Mouse (Mus musculus): ENCODE measurements around the gene Aatk.
A peak's percentile ranks its signal among the peaks of the same experiment; 100 is the strongest.

Aatk gene

GRCm38 (mm10) chr11:120051124-120051811 is 4.3 kb upstream of the Aatk start:
- DNase-seq: no peak

GRCm38 (mm10) chr11:120049067-120049466 is 2.1 kb upstream of the Aatk start:
- no peak for DNase-seq

- DNase-seq: peak; percentile 72
Observed at GRCm38 (mm10) chr11:120048252-120048556, 1.2 kb upstream of the Aatk start.

DNA sequence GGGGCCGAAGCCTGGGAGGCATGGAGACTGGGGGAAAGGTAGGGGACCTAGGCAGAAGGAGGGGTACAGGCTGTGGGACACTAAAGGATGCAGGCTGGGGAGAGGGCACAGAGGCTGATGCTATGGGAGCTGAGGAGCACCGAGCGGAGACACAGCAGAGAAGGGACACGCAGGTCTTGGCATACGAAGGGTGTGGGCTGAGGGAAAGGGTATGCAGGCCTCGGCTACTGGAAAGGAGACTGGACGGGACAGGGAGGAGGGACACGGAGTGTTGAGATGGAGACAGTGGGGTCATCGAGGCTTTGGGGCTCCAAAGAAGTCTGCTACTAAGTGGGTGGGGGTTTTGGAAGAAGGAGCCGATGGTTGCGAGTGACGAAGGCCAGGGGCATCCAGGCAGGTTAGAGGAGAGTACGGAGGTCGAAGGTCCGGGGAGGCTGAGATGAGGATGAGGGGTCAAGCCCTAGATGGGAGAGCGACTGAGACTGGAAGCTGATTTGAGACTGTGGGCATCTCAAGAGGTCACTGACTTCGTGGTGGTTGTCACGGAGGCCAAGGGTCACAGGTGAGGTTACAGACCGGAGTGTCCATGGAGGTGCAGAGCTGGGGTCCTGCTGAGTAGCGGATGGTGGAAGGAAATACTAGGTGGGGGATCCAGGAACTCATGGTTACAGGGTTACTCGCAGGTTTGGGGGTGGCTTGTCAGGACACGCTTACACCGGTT is 724 bp upstream of the Aatk start:
- no peak for DNase-seq

DNA sequence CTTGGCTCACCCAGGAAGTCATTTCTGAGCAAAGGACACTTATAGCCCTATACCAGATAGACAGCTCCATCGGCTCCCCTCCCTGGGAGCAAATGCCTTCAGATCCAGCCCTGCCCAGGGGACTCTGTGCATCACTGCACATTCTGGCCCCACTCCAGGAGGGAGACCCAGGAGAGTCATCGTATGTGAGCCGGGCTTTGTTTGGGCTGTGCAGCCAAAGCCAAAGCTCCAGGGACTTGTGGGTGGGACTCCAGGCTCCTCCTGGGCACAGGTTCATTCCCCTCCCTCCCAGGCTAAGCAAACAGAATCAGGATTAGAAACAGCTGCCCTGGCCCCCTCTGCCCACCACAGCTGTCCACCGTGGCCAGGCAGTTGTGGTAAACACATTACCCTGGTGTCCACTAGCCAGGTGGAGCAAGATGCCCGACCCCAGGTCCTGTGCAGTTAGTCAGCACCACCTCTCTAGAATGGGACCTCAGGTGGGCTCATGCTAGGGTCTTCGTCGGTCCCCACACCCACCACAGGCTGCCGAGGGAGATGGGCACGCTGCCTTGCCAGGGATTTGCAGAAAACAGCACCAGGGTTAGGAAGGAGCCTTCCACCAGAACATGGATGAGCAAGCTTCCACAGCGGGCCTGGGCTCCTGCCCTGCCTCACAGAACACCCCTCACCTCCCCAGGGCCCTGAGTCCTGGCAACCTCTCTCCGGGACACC is 971 bp downstream of the Aatk start:
- peak; percentile 60 for DNase-seq

GRCm38 (mm10) chr11:120045341-120045740 is 1.6 kb downstream of the Aatk start:
- no peak for DNase-seq

DNA sequence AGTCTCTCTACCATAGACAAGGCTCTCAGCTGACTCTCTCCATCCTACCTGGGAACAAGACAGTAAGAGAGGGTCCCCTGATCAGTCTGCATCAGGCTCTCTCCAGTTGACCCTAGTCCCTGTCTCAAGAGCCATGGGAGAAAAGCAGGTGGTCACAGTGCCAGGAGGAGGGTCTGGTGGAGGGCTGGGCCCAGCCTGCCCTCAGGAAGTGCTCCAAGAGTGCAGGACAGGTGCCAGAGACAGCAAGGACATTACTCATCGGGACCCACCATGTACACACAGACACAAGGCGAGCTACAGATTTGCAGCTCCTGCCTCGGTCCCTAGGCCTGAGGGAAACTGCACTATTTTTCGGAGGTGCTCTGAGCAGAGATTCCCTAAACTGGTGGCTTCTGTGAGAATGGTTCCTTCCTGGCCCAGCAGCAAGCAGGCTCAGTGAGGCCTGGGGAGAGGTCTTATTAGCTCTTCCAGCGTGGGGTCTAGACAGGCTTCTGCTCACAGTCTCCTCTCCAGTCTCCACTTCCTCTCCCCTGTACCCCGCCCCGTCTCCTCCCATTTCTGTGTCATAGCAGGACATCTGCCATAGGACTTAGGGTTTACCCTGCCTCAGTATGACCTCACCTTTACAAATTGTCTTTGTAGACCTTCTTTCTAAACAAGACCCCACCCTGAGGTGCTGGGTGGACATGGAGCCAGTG is 4.7 kb downstream of the Aatk start:
- DNase-seq: no peak

GRCm38 (mm10) chr11:120041191-120042123 is 5.5 kb downstream of the Aatk start:
- DNase-seq: peak; percentile 62

GRCm38 (mm10) chr11:120040440-120040839 is 6.5 kb downstream of the Aatk start:
- peak; percentile 85 for DNase-seq

GRCm38 (mm10) chr11:120039581-120039980 is 7.4 kb downstream of the Aatk start:
- peak; percentile 39 for DNase-seq

- DNase-seq: no peak
Observed at GRCm38 (mm10) chr11:120034762-120035161, 12.2 kb downstream of the Aatk start.

- no peak for DNase-seq
Observed at GRCm38 (mm10) chr11:120034306-120034705, 12.7 kb downstream of the Aatk start.

DNA sequence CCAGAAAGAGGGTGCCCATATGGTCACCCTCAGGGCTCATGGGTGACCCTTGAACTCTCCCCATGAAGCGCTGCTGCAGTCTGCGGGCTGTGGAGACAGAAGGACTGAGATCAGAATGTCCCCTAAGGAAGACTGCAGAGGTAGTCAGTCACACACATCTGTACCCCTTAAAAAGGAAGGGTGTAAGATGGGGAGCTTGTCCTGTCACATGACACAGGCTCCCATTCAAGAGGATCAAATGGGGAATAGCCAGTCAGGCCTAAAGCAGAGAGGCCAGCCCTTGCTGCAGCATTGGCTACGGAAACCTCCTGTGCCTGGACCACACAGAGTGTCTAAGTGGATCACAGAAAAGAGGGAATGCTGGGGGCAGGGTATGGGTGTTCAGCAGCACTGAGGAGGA is 13.5 kb downstream of the Aatk start:
- no peak for DNase-seq

DNA sequence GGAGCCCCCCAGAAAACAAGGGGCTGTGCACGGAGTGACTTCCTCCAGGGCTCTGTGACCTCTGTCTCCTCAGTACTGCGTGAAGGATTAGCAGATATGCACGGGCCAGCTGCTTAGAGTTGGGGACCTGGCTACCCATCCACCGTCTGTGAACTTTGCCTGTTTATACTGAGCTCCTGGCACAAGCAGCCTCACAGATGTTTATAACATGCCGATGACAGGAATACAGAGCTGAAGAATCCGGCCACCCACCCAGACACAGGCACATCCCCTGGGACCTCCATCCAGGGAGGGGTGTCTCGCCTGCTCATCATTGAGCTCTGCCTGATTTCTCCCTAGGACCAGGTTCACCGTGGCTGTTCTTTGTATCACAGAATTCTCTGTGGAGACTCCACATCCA is 14.9 kb downstream of the Aatk start:
- DNase-seq: no peak

DNA sequence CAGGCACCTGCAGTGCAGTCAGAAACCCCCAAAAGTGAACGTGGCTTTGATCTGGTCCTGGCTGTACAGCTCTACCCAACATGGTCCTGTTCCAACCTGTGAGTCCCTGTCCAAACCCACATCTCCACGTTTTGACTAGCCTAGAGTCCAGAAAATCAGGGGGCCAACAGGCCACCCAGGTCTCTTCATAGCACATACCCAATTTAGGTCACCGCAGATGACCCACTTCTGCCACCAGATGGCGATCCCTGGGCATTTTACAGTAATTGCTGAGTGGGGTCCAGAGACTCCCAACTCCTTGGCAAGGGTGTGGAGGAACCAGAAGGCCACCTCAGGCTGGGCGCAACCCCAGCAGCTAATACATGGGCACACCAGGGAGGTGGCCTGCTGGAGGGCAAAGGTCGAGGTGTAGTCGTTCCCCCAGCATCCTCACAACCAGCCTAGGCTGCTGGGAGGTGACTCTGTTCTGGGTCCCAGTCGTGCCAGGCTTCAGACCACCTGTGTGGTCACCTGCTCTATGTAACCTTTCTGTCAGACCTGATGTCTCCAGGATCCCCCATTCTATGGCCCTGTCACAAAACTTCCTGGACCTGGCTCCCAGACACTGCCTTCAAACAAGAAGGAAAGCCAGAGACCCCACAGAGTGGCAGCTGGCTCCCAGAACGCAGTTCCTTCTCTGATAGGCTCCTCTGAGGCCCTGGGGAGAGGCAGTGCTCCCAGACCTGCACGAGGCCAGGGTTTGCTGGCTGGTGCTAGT is 16.6 kb downstream of the Aatk start:
- no peak for DNase-seq

DNA sequence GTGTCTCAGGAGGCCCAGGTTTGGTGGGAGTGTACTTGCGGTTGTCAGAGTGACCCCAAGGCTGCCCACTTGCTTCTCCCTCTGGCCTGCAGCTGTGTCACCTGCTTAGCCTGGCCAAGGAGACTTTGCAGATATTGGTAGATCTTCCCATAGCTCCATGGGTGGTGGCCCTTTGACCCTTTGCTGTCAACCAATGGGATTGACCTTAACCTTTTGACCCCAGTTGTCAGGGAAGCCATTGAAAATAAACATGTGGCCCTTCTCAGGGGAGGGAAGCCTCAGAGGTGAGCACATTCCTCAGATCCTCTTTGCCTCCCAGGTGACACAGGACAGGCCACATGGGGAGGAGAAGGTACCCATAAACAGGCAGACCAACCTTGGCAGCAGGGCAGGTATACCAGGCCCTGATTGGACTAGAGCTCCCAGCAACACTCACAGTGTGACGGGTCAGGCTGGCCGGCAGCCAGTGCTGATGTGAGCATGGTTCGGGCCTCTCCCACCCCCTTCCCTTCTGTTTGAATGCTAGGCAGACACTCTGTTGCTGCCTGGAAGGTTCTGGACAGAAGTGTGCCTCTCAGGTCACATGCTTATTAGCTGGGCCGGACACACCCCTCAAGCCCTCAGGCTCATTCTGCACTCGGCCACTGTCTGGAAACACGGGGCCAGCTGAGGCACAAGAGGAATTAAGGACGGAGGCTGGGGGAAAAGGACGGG is 17.4 kb downstream of the Aatk start:
- DNase-seq: no peak

GRCm38 (mm10) chr11:120028319-120029092 is 18.5 kb downstream of the Aatk start:
- no peak for DNase-seq

DNA sequence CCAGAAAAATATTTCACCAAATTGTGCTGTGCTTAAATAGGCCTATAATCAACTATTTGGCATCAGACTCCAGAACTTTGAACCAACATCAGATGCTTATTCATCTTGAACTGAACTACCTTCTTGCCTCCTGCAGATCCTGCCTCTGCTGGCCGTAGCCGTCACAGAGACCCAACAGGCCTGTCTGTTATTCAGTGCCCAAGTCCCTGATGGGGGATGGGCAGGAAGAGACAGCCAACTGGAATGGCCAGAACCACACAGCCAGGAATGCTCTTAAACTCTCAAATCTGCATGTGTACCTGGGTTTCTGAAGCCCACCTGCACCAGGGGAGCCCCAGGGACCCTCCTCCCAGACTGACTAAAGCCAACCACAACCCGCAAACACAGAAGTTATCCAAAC is 20.0 kb downstream of the Aatk start:
- DNase-seq: no peak

DNA sequence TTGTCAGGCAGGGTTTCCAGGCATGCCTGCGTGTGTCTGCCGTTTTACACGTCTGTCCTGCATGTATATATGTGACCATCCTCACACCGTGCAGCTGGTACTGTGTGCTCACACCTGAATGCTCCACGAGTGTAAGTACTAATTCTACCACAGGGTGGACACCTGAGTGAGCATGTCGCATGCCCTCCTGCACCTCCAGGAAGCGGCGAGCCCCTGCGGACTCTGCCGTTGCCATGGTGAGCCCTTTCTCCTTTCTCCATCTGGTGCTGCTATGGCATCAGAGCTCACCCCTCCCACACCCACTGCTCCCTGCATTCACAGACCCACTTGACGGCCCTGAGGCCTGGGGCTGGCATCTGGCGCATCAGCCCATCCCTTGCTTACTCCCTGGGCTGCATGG is 24.1 kb downstream of the Aatk start:
- DNase-seq: no peak

DNA sequence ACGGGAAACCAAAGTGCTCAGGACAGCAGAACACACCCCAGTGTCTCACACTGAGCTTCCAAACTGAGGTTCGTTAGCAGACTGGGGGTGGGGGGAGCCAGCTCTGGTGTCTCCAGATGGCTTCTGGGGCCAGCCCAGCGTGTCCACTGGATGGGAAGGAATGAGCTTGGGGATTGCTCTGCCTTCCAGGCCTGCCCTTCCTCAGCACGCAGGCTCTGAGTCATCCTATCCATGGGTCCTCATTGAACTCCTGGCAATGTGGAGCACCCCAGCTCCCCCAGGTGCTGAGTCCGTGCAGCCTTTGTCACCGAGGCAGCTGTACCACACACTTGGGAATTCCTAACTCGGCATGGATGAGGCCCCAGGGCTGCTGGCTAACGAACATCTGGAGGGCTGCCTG is 24.8 kb downstream of the Aatk start:
- no peak for DNase-seq

All from right cerebral cortex, adult 18-20 months (tissue).